Mouse (Mus musculus): Measurements from ENCODE around the gene Aes. TPM values are rescaled to one million over a fixed set of nuclear protein-coding genes. Genes with fewer than 3 reads are reported as not detected.

The Aes gene
- total RNA-seq (2021) = 100 to 1,000 TPM; 867 to 890 TPM

GRCm38 (mm10) chr10:81559163-81559626, at the start of gene Aes:
Gene Aes (plus strand): TSS chr10:81559488.
- intact Hi-C loops (cut with DNase I) = loop anchor here (10.0 kb wide), 1 partner anchor 46 kb away; the partner anchor contains the start of genes BC025920 and Tle6

GRCm38 (mm10) chr10:81510246-81510810, 49.0 kb upstream of the Aes start:
- intact Hi-C loops (cut with DNase I) = no loop called here
- DNase-seq = no peak

More at GRCm38 (mm10) chr10:81559163-81559626, at the start of gene Aes:
- peak; percentile 83 to 84 for DNase-seq

- intact Hi-C loops (cut with DNase I) = no loop called here
- no peak for DNase-seq
Measured at GRCm38 (mm10) chr10:81513798-81514197, 45.5 kb upstream of the Aes start.

- DNase-seq = no peak
- intact Hi-C loops (cut with DNase I) = no loop called here
Measured at GRCm38 (mm10) chr10:81517227-81517626, 42.1 kb upstream of the Aes start.

GRCm38 (mm10) chr10:81518546-81518945, 40.7 kb upstream of the Aes start:
- DNase-seq = peak; percentile 66 to 84
- intact Hi-C loops (cut with DNase I) = loop anchor here (2.0 kb wide), 1 partner anchor 32 kb away; no protein-coding TSS in a partner anchor

- no peak for DNase-seq
- intact Hi-C loops (cut with DNase I) = loop anchor here (2.0 kb wide), 1 partner anchor 31 kb away; no protein-coding TSS in a partner anchor
Measured at GRCm38 (mm10) chr10:81519227-81519977, 39.9 kb upstream of the Aes start.

- intact Hi-C loops (cut with DNase I) = loop anchor here (2.0 kb wide), 1 partner anchor 31 kb away; no protein-coding TSS in a partner anchor
- DNase-seq = no peak
Measured at GRCm38 (mm10) chr10:81519978-81520365, 39.3 kb upstream of the Aes start.

- intact Hi-C loops (cut with DNase I) = no loop called here
Measured at GRCm38 (mm10) chr10:81523142-81523541, 36.1 kb upstream of the Aes start.

GRCm38 (mm10) chr10:81523570-81523969, 35.7 kb upstream of the Aes start:
- no peak for DNase-seq

More at GRCm38 (mm10) chr10:81523142-81523541, 36.1 kb upstream of the Aes start:
- no peak for DNase-seq

GRCm38 (mm10) chr10:81524051-81524605, 35.2 kb upstream of the Aes start, which contains the start of gene Gna15:
Gene Gna15 (minus strand): TSS chr10:81524225.
- no peak for DNase-seq
- intact Hi-C loops (cut with DNase I) = no loop called here

More at GRCm38 (mm10) chr10:81523570-81523969, 35.7 kb upstream of the Aes start:
- intact Hi-C loops (cut with DNase I) = no loop called here

GRCm38 (mm10) chr10:81525017-81525694, 34.1 kb upstream of the Aes start:
- no peak for DNase-seq
- intact Hi-C loops (cut with DNase I) = no loop called here

GRCm38 (mm10) chr10:81526779-81527178, 32.5 kb upstream of the Aes start:
- DNase-seq = peak; percentile 84 to 91
- intact Hi-C loops (cut with DNase I) = loop anchor here (2.0 kb wide), 1 partner anchor 24 kb away; no protein-coding TSS in a partner anchor

- no peak for DNase-seq
- intact Hi-C loops (cut with DNase I) = no loop called here
Measured at GRCm38 (mm10) chr10:81534826-81535225, 24.5 kb upstream of the Aes start.

GRCm38 (mm10) chr10:81536734-81537133, 22.6 kb upstream of the Aes start:
- intact Hi-C loops (cut with DNase I) = no loop called here
- peak in 1 of 2 experiments; percentile 40 for DNase-seq

GRCm38 (mm10) chr10:81537429-81537828, 21.9 kb upstream of the Aes start:
- intact Hi-C loops (cut with DNase I) = no loop called here

GRCm38 (mm10) chr10:81538321-81539048, 20.8 kb upstream of the Aes start:
- no peak for DNase-seq
- intact Hi-C loops (cut with DNase I) = no loop called here

More at GRCm38 (mm10) chr10:81537429-81537828, 21.9 kb upstream of the Aes start:
- DNase-seq = no peak

GRCm38 (mm10) chr10:81541363-81541762, 17.9 kb upstream of the Aes start:
- intact Hi-C loops (cut with DNase I) = loop anchor here (5.0 kb wide), 1 partner anchor 154 kb away; the partner anchor contains the start of gene Gm48552
- no peak for DNase-seq

GRCm38 (mm10) chr10:81541803-81542202, 17.5 kb upstream of the Aes start:
- intact Hi-C loops (cut with DNase I) = loop anchor here (5.0 kb wide), 1 partner anchor 155 kb away; the partner anchor contains the start of gene Gm48552
- DNase-seq = peak; percentile 75

- no peak for DNase-seq
- intact Hi-C loops (cut with DNase I) = loop anchor here (5.0 kb wide), 1 partner anchor 156 kb away; the partner anchor contains the start of gene Gm48552
Measured at GRCm38 (mm10) chr10:81542727-81543460, 16.4 kb upstream of the Aes start.
